Mouse (Mus musculus) CH12.LX (cell line): ENCODE measurements around the gene Gpr180. TPM values are rescaled to one million over a fixed set of nuclear protein-coding genes. Genes with fewer than 3 reads are reported as not detected.

Source experiments
- DNase-seq: peaks from one replicate; pipeline ENCODE4 v3.0.0-alpha.2; 2013; ENCODE audit errors: extremely low read depth
- H3K27ac ChIP-seq: 2 replicates; pipeline ENCODE4 v1.5.1; 2012; ENCODE audit warnings: low read depth, mild to moderate bottlenecking, control low read depth, moderate library complexity; ENCODE audit not compliant: insufficient read depth
- H3K27me3 ChIP-seq: replicated peaks from 2 replicates; pipeline ENCODE3; 2012; ENCODE audit warnings: inconsistent platforms
- H3K36me3 ChIP-seq, 2 experiments: replicated peaks in 1 of 2; 2 replicates each; pipeline versions ENCODE3 to v1.6.1; 2012; ENCODE audit warnings: inconsistent platforms in 1 of 2, low read length in 1 of 2, mild to moderate bottlenecking in 1 of 2, mixed read lengths in 1 of 2, moderate library complexity in 1 of 2; ENCODE audit not compliant: control insufficient read depth in 1 of 2, insufficient read depth in 1 of 2
- H3K4me1 ChIP-seq, 2 experiments: 2 replicates each; pipeline ENCODE4 v1.6.1; 2012; ENCODE audit warnings: inconsistent platforms in 1 of 2, moderate library complexity in 1 of 2; ENCODE audit not compliant: insufficient read depth in 2 of 2, control insufficient read depth in 1 of 2
- H3K4me2 ChIP-seq: 2 replicates; pipeline ENCODE4 v1.6.1; 2012; ENCODE audit warnings: low read depth, mild to moderate bottlenecking, control low read depth; ENCODE audit not compliant: poor library complexity, insufficient read depth, severe bottlenecking
- H3K4me3 ChIP-seq, 3 experiments: fragments of 150-350 bp in 1 of 3; sonication (generic) in 1 of 3; replicated peaks in 1 of 3; 2 replicates each; pipeline versions ENCODE3 to v1.5.1; 2011 to 2012; ENCODE audit warnings: low read depth in 2 of 3, low read length in 2 of 3, mild to moderate bottlenecking in 2 of 3, moderate library complexity in 2 of 3, control low read depth in 1 of 3, improper control_type of control experiment in 1 of 3, inconsistent platforms in 1 of 3, mixed read lengths in 1 of 3; ENCODE audit not compliant: poor library complexity in 1 of 3
- H3K79me2 ChIP-seq: replicated peaks from 2 replicates; pipeline ENCODE4 v1.6.1; 2012; ENCODE audit warnings: mild to moderate bottlenecking, moderate library complexity; ENCODE audit not compliant: control insufficient read depth, poor library complexity, insufficient read depth, severe bottlenecking; ENCODE audit errors: extremely low read depth
- H3K9ac ChIP-seq: 2 replicates; pipeline ENCODE4 v1.6.1; 2012; ENCODE audit warnings: low read depth, mild to moderate bottlenecking, control low read depth, moderate library complexity; ENCODE audit not compliant: insufficient read depth
- H3K9me3 ChIP-seq: replicated peaks from 2 replicates; pipeline ENCODE3; 2012; ENCODE audit warnings: low read length, inconsistent platforms, mixed read lengths
- BHLHE40 ChIP-seq: IDR thresholded peaks from 2 replicates; pipeline ENCODE4 v1.6.1; 2011; ENCODE audit warnings: mild to moderate bottlenecking, low read depth, low read length, improper control_type of control experiment
- CHD2 ChIP-seq: IDR thresholded peaks from 2 replicates; pipeline ENCODE4 v1.6.1; 2011; ENCODE audit warnings: low read length, improper control_type of control experiment
- CTCF ChIP-seq, 2 experiments: IDR thresholded peaks in 1 of 2; conservative IDR thresholded peaks in 1 of 2; 2 replicates each; pipeline ENCODE4 v1.5.1; 2011 to 2012; ENCODE audit warnings: low read depth in 2 of 2, low read length in 2 of 2, improper control_type of control experiment in 1 of 2, inconsistent platforms in 1 of 2, mild to moderate bottlenecking in 1 of 2, moderate library complexity in 1 of 2
- E2F4 ChIP-seq: IDR thresholded peaks from 2 replicates; pipeline ENCODE4 v1.6.1; 2011; ENCODE audit warnings: low read depth, low read length, improper control_type of control experiment; ENCODE audit not compliant: insufficient replicate concordance
- ELF1 ChIP-seq: IDR thresholded peaks from 2 replicates; pipeline ENCODE4 v1.6.1; 2014; ENCODE audit warnings: low read depth, mild to moderate bottlenecking, inconsistent platforms, low read length, improper control_type of control experiment
- EP300 ChIP-seq: IDR thresholded peaks from 2 replicates; pipeline ENCODE4 v1.6.1; 2011; ENCODE audit warnings: low read length, improper control_type of control experiment
- GABPA ChIP-seq: IDR thresholded peaks from 2 replicates; pipeline ENCODE4 v1.6.1; 2012; ENCODE audit warnings: low read depth, low read length, improper control_type of control experiment, inconsistent platforms; ENCODE audit not compliant: insufficient replicate concordance
- IRF4 ChIP-seq: IDR thresholded peaks from 2 replicates; pipeline ENCODE4 v1.6.1; 2014; ENCODE audit warnings: low read depth, mild to moderate bottlenecking, inconsistent platforms, low read length, improper control_type of control experiment
- JUND ChIP-seq: conservative IDR thresholded peaks from 2 replicates; pipeline ENCODE4 v1.6.1; 2011; ENCODE audit warnings: low read depth, low read length, improper control_type of control experiment
- KAT2A ChIP-seq: IDR thresholded peaks from 2 replicates; pipeline ENCODE4 v1.6.1; 2012; ENCODE audit warnings: low read length, improper control_type of control experiment, inconsistent platforms; ENCODE audit not compliant: insufficient replicate concordance
- MAX ChIP-seq: IDR thresholded peaks from 2 replicates; pipeline ENCODE4 v1.6.1; 2011; ENCODE audit warnings: low read length, improper control_type of control experiment
- MAZ ChIP-seq: IDR thresholded peaks from 2 replicates; pipeline ENCODE4 v1.6.1; 2012; ENCODE audit warnings: low read depth, mild to moderate bottlenecking, inconsistent platforms, low read length, improper control_type of control experiment, moderate library complexity
- MYC ChIP-seq: IDR thresholded peaks from 2 replicates; pipeline ENCODE4 v1.6.1; 2011; ENCODE audit warnings: low read depth, mild to moderate bottlenecking, improper control_type of control experiment, low read length
- POLR2A ChIP-seq: IDR thresholded peaks from 2 replicates; pipeline ENCODE4 v1.6.1; 2011; ENCODE audit warnings: low read depth, mild to moderate bottlenecking, improper control_type of control experiment, low read length
- POLR2AphosphoS2 ChIP-seq: IDR thresholded peaks from 2 replicates; pipeline ENCODE4 v1.6.1; 2011; ENCODE audit warnings: low read depth, low read length, improper control_type of control experiment
- RCOR1 ChIP-seq: conservative IDR thresholded peaks from 2 replicates; pipeline ENCODE4 v1.6.1; 2012; ENCODE audit warnings: low read depth, mild to moderate bottlenecking, inconsistent platforms, low read length, improper control_type of control experiment
- TBP ChIP-seq: conservative IDR thresholded peaks from 2 replicates; pipeline ENCODE4 v1.6.1; 2011; ENCODE audit warnings: low read depth, low read length, improper control_type of control experiment
- USF1 ChIP-seq: IDR thresholded peaks from 2 replicates; pipeline ENCODE4 v1.6.1; 2014; ENCODE audit warnings: low read depth, mild to moderate bottlenecking, inconsistent platforms, low read length, improper control_type of control experiment
- ZC3H11A ChIP-seq: IDR thresholded peaks from 2 replicates; pipeline ENCODE4 v1.6.1; 2012; ENCODE audit warnings: low read depth, mild to moderate bottlenecking, inconsistent platforms, low read length, improper control_type of control experiment
- dilution Hi-C: fragments of 300-500 bp; cut with MboI; formaldehyde crosslinking; loops from 2 replicates; pipeline ENCODE4 v1.14.3; 2020; ENCODE audit warnings: low sequenced_read_pairs; ENCODE audit not compliant: extremely low pct_unique_long_range_greater_than_20kb, extremely low pct_ligation_motif_present
- in situ Hi-C: fragments of 300-500 bp; cut with MboI; formaldehyde crosslinking; loops from 3 replicates; pipeline ENCODE4 v1.14.3; 2019; ENCODE audit warnings: low sequenced_read_pairs, low pct_ligation_motif_present, low pct_unique_long_range_greater_than_20kb, mixed read lengths
- polyA plus RNA-seq: library from polyadenylated mRNA; unstranded; fragments of >175 nt; gene quantifications from 2 replicates; pipeline ENCODE4 v1.2.1, GENCODE M21; 2012; ENCODE audit warnings: low read depth; ENCODE audit not compliant: insufficient read length
- total RNA-seq, 2 experiments: library from RNA; depleted of rRNA; stranded (reverse); fragments of 300-350 nt in 1 of 2; fragments of >200 nt in 1 of 2; gene quantifications; 2 replicates each; pipeline ENCODE4 v1.2.3; 2012 to 2014

Gene Gpr180
- total and polyA plus RNA-seq, 3 experiments: 11.7 to 15.8 (median 14.0) TPM

- no peaks in the 10 kb centered on the region for H3K9me3 ChIP-seq
- no peaks in the 10 kb centered on the region for H3K79me2 ChIP-seq
- H3K27me3 ChIP-seq: no peaks in the 10 kb centered on the region
- H3K36me3 ChIP-seq: peaks cover 71 to 95% of the 10 kb centered on the region in 2 experiments
- no peak for DNase-seq
- dilution Hi-C loops: no loop called here
- no peak overlapping the region for H3K27ac ChIP-seq
- no peak overlapping the region for H3K9ac ChIP-seq
- no peaks in the 10 kb centered on the region for H3K4me1 ChIP-seq
- no peak overlapping the region for H3K4me2 ChIP-seq
- H3K4me3 ChIP-seq: no peak overlapping the region
- no peak for TF ChIP-seq KAT2A
- no peak for TF ChIP-seq RCOR1
- no peak for TF ChIP-seq MAZ
- TF ChIP-seq JUND: no peak
- no peak for TF ChIP-seq IRF4
- TF ChIP-seq MAX: no peak
- TF ChIP-seq E2F4: no peak
- TF ChIP-seq ELF1: no peak
- no peak for TF ChIP-seq TBP
- TF ChIP-seq EP300: no peak
- TF ChIP-seq USF1: no peak
- no peak for TF ChIP-seq CHD2
- TF ChIP-seq CTCF (conservative IDR thresholded peaks at IDR 0.05 in 1 of 2, IDR thresholded peaks at IDR 0.05 in 1 of 2; ENCODE audit: low read depth in 2 of 2, low read length in 2 of 2): no peak
- TF ChIP-seq MYC: no peak
- in situ Hi-C loops: no loop called here
These were observed 12.8 kb upstream of the Gpr180 start for GRCm38 (mm10) chr14:118124129-118124528.

DNA sequence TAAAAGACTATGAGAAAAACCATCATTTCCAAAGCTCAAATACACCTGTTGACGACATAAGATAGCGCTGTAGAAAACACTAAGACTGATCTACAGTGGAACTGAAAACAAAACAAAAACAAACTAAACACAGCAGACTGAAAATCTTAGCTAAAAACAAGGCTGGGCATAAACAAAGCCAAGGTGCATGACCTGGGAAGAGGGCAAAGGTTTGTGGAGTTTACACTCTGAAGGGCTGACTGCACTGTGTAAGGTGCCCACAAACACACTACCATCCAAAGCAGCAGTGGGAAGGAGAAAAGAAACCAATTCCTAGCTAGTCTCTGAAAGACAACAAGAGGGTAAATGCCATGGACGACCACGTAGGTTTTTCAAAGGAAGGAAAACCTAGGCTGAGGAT, 12.2 kb upstream of the Gpr180 start:
- in situ Hi-C loops: no loop called here
- TF ChIP-seq BHLHE40 (no peak), POLR2AphosphoS2 (no peak), ZC3H11A (no peak), USF1 (no peak), ELF1 (no peak), POLR2A (no peak), GABPA (no peak), IRF4 (no peak)
- H3K4me1 ChIP-seq: no peaks in the 10 kb centered on the region
- peaks cover 64 to 94% of the 10 kb centered on the region in 2 experiments for H3K36me3 ChIP-seq
- no peaks in the 10 kb centered on the region for H3K79me2 ChIP-seq
- H3K9ac ChIP-seq: no peak overlapping the region
- no peak overlapping the region for H3K4me3 ChIP-seq
- no peak overlapping the region for H3K4me2 ChIP-seq
- no peak for DNase-seq
- H3K27me3 ChIP-seq: no peaks in the 10 kb centered on the region
- no peaks in the 10 kb centered on the region for H3K9me3 ChIP-seq
- dilution Hi-C loops: no loop called here
- no peak overlapping the region for H3K27ac ChIP-seq
